Mouse (Mus musculus) liver (tissue): Measurements from ENCODE around the gene Sgcd.

Experiments
- DNase-seq: peaks from one replicate; pipeline ENCODE4 v3.0.0-alpha.2; 2020; ENCODE audit warnings: mixed read lengths

Gene Sgcd

GRCm38 (mm10) chr11:47988697-47989533, at the start of gene Sgcd:
Gene Sgcd (minus strand): TSS chr11:47988969.
- DNase-seq: peak; percentile 12

DNA sequence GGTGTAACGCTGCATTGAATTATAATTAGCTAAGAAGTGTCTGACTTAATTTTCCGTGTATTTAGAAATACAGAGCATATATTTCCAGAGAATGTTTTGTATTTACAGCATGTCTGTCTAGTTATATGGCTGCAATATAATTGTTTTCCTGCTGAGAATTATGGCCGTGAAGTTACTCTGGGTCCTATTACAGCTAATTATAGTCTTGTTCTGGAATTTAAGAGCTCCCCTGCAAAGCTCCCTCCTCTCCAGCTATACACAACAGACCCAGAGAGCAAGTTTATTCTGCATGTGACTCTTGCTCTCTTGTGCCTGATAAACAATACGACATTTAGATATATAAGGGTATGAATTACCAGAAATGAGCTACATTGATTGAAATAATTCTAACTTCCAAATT, 49.3 kb upstream of the Sgcd start:
- DNase-seq: no peak

DNA sequence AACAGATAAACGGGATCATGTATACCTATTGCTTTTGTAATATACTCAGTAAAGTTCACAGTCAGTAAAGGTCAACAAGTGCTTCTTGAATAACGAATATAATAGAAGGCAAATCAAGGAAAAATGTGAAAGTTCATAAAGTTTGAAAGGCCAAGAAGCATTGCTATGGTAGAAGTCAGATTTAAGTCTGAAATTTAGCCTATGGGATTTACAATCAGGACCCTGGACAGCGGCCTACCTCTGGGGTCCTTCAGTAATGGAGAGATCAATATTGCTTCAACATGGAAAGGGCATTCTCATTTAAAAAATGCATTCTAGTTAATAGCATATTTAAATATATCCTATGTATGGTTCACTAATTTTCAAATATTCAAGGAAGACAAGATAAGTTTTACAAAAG, 24.1 kb upstream of the Sgcd start:
- no peak for DNase-seq

DNA sequence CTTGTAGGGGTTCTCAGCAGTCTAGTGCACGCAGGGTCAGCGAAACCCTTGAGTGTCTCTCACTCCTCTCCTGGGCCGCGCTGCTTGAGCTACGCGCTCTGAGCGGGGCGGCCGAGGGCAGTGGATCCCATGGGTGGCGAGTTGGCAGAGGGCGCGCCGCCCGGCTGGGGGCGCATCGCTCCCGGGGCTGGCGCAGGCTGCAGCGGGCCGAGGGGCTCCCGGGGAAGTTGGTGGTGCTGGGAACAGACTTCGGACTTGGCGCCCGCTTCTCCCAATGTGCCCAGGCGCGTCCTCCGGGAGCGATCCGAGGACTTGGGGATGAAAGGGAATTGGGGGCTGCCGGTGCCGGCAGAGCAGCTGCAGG, 454 bp downstream of the Sgcd start:
- DNase-seq: peak; percentile 4

DNA sequence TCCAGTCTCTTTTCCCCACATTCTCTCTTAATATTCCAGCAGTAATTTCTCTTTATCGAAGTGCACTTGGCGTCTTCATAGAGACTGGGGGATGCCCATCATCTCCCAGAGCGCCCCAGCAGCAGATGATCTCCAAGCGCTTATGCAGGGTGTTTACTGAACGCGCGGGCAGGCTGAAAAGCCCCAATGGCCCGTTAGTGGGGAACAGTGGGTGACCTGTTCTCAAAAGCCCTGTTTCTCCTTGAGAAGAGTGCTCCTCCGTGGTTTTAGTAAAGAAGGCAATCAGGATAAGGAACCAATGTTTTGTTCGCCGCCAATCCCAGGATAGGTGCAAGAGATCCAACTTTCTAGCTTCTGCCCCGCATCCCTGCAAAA, 889 bp downstream of the Sgcd start:
- no peak for DNase-seq

- no peak for DNase-seq
Measured at GRCm38 (mm10) chr11:47987251-47987892, 1.4 kb downstream of the Sgcd start.

DNA sequence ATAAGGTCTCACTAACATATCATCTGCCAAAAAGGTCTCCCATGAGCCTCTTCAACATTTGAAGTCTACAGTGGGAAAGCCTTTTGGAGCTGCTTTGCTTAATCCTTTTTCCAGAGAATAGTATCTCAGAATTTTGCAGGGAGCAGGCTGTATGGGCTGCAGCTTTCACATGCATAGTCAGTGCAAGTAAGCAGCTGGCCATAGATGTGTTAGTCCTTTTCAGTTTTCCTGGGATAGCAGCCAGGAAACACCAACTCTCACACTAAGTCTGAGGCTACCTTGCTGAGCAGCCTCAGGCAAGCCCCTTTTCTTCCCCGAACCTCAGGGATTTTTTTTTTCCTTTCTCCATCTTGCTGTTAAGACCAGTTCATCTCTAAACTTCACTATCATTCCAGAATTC, 6.6 kb downstream of the Sgcd start:
- DNase-seq: no peak

DNA sequence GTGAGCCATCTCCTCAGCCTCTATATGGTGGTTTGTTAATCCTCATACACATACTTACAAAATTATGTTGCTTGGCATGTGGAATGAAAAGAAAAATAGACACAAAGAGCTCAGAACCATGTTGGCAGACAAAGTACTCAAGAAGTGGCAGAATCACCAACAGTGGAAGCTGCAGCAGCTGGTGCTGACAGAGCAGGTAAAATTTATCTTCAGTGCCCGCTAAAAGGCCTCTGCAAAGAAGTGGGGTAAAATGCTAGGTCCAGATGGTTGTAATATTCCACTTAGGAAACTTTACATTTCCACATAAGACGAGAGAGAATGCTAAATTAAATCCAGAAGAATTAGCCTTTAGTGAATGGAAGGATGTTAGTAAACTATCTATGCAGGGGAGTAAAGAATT, 7.7 kb downstream of the Sgcd start:
- no peak for DNase-seq

DNA sequence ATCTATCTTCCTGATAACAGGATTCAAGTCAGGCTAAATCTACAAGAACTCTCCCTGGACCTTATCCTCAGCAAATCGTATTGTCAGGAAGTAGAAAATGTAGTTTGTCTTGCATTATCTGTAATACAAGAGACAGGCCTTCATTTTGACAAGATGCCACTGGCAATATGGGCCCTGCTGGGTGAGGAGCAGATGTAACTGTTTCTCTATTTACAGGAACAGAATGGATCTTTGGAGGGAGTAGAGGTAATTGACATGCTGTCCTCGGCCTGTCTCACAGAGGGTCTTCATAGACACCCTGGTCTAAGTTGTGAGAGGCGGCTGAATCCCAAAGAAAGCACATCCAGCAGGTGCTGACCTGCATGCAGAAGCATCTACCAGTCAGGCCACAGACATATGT, 35.5 kb downstream of the Sgcd start:
- DNase-seq: no peak

- DNase-seq: no peak
Measured at GRCm38 (mm10) chr11:47952366-47952765, 36.4 kb downstream of the Sgcd start.

GRCm38 (mm10) chr11:47939795-47940194, 49.0 kb downstream of the Sgcd start:
- no peak for DNase-seq

GRCm38 (mm10) chr11:47917616-47918015, 71.2 kb downstream of the Sgcd start:
- no peak for DNase-seq

GRCm38 (mm10) chr11:47891617-47892172, 97.1 kb downstream of the Sgcd start:
- no peak for DNase-seq

DNA sequence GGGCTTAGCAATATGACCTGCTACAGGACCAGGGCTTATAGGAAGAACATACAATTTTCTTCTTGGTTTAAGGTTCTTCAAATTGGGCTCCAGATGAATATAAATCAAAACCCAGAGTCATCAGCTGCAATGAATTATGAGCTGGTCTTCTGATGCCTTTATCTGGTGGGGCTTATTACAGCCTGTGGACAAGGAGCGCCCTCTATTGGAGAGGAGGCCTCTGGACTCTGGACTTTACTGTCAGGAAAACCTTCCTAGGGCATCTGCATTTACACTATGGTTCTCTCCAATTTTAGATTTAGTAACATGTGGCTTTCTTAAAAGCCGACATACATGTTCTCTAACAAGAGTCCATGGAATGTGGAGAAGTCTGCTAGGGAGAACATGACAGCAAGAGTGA, 98.5 kb downstream of the Sgcd start:
- DNase-seq: no peak

DNA sequence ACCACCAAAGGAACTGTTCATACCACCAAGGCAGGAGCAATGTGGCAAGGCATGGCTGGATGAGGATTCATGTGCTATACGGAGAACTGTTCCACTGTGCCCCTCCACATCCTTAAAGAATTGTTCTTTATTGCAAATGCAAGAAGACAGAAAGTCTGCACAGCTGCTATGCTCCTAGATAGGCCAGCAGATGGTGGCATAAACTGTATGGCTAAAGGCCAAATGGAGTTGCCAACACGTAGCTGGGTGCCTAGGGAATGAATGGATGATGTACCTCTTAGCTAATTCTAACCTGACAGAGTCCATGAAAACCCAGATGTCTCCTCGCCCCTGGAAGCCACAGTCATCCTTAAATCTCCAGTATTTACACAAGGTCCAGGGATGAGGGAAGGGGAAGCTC, 103.5 kb downstream of the Sgcd start:
- no peak for DNase-seq

- DNase-seq: no peak
Measured at GRCm38 (mm10) chr11:47883545-47883944, 105.2 kb downstream of the Sgcd start.

GRCm38 (mm10) chr11:47876633-47877170, 112.1 kb downstream of the Sgcd start:
- DNase-seq: no peak

- no peak for DNase-seq
Measured at GRCm38 (mm10) chr11:47845894-47846293, 142.9 kb downstream of the Sgcd start.

- DNase-seq: no peak
Measured at GRCm38 (mm10) chr11:47833283-47833682, 155.5 kb downstream of the Sgcd start.

DNA sequence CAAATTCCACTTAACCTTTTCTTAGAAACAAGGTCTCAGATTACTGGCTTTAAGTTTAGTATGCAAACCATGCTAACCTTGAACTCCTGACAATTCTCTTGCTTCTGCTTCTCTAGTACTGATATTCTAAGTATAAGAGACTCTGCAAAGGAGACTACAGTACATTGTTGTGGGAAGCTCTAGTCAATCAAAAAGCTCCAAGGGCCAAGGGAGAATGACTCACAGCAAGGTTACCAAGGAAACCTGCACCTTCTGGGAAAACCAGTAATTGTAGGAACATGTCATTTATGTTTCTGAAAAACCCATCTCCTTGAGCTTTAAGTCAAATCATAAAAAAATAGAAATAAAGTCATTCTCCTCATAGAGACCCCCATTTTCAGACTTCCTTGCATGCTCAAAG, 178.5 kb downstream of the Sgcd start:
- no peak for DNase-seq

- no peak for DNase-seq
Measured at GRCm38 (mm10) chr11:47804101-47804715, 184.6 kb downstream of the Sgcd start.

GRCm38 (mm10) chr11:47777916-47778226, 210.9 kb downstream of the Sgcd start:
- DNase-seq: no peak

- DNase-seq: peak; percentile 5
Measured at GRCm38 (mm10) chr11:47777226-47777915, 211.4 kb downstream of the Sgcd start.
